Mouse (Mus musculus): ENCODE data around the gene Cant1. TPM values are rescaled to one million over a fixed set of nuclear protein-coding genes. Genes with fewer than 3 reads are reported as not detected.

The Cant1 gene
- polyA plus RNA-seq (2015; fragmentation: Nextera tagmentation; extraction: Ambion mirVana): 32.3 and 33.9 TPM in 2 replicates

DNA sequence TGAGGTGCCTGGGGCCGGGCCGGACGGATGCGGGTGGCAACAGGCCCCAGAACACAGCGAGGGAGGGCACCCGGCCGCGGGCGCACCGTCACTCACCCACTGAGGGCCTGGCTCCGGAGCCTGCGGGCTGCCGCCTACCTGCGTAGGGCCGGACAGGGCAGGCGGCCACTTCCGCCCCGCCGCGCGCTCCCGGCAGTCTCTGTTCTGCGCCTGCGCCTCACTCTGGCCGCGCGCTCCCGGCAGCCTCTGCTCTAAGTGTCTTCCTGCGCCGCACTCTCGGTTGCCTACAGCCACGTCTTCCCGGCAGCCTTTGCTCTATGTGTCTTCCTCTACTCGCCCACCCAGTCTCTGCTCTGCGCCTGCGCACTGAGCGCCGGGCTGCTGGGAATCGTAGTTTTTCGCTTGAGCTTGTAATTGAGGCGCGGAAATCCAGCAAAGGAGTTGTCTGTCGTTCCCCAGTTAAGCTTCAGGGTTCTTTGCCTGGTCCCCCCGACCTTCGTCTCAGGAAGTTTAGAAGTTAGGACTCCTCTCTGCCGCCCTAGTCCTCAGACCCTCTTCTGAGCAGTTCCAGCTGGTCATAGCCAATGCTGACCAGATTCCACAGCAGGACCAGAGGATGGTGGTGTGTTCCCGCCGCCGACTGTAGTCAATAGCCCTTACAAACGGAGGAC lies at the start of gene Cant1:
Cant1 (minus strand) TSS at position 253 of the 671 bp plus-strand sequence.
- peaks cover 17% of the 10 kb centered on the region for H3K4me1 ChIP-seq (replicated peaks; ENCODE audit: control insufficient read depth, insufficient read depth)
- TF ChIP-seq CTCF (IDR thresholded peaks at IDR 0.05; ENCODE audit: low read depth) (no peak; the same call in 1 of the 2 replicates), EP300 (optimal IDR thresholded peaks at IDR 0.05) (no peak)
- no peaks in the 10 kb centered on the region for H3K27me3 ChIP-seq (ENCODE audit: control insufficient read depth, insufficient read depth, low read length)
- ATAC-seq (ENCODE audit: low FRiP score, low TSS enrichment): peak; percentile 91
- peak; percentile 98 for DNase-seq (ENCODE audit: low spot score)
- under 1% methylated on average over 47 of the region's 50 CpGs for WGBS
- H3K27ac ChIP-seq (replicated peaks): peak within 1 kb of the TSS; percentile 94
- peak within 1 kb of the TSS; percentile 87 for H3K4me3 ChIP-seq (ENCODE audit: low read depth, low read length)
- peak within 1 kb of the TSS; percentile 97 for H3K9ac ChIP-seq (ENCODE audit: low read length)
- peaks cover 4% of the 10 kb centered on the region; the same call in 1 of the 2 replicates for H3K36me3 ChIP-seq (ENCODE audit: control insufficient read depth, insufficient read depth, low read length)
- H3K9me3 ChIP-seq (ENCODE audit: control insufficient read depth, low read length): no peaks in the 10 kb centered on the region
- peak within 1 kb of the TSS; percentile 89 for H3K4me2 ChIP-seq (replicated peaks; ENCODE audit: low read depth)

DNA sequence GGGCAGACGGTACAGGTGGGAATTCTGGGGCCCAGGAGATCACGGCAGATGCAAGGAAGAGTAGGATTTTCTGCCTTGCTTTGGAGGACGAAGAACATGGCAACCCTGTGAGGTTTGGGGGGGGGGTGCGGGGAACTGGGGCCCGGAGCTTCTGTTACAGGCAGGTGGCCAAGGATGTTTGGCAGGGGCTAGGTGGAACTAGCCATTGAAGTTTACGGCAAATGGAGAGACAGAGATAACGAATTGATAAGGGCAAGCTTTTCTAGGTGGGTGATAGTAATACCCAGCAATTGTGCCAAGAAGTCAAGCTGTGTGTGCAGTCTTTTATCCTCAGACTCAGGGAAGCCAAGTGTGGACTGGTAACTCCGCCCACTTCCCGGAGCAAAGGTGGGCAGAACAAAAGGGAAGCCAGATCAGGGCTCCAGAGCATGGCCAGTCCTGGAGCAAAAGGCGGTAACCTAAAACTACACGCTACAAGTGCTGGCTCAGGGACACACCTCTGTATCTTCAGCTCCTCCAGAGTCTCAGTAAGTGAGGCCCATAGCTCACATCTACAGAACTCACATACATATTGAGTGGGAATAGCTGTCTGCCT lies 48.7 kb upstream of the Cant1 start:
- Histone ChIP-seq H3K27me3 (ENCODE audit: control insufficient read depth, insufficient read depth, low read length) (no peaks in the 10 kb centered on the region), H3K9me3 (ENCODE audit: control insufficient read depth, low read length) (no peaks in the 10 kb centered on the region), H3K4me3 (ENCODE audit: low read depth, low read length) (no peak overlapping the region), H3K4me1 (replicated peaks; ENCODE audit: control insufficient read depth, insufficient read depth) (peaks cover 3% of the 10 kb centered on the region; the same call in 1 of the 2 replicates), H3K36me3 (ENCODE audit: control insufficient read depth, insufficient read depth, low read length) (no peaks in the 10 kb centered on the region), H3K27ac (replicated peaks) (peak overlapping the region; percentile 61), H3K9ac (ENCODE audit: low read length) (no peak overlapping the region), H3K4me2 (replicated peaks; ENCODE audit: low read depth) (no peak overlapping the region)
- peak; percentile 70 for ATAC-seq (ENCODE audit: low FRiP score, low TSS enrichment)
- DNase-seq (ENCODE audit: low spot score): peak; percentile 84
- 57% methylated on average over 11 of the region's 11 CpGs for WGBS
- no peak for TF ChIP-seq EP300 (optimal IDR thresholded peaks at IDR 0.05)
- no peak for TF ChIP-seq CTCF (IDR thresholded peaks at IDR 0.05; ENCODE audit: low read depth)

DNA sequence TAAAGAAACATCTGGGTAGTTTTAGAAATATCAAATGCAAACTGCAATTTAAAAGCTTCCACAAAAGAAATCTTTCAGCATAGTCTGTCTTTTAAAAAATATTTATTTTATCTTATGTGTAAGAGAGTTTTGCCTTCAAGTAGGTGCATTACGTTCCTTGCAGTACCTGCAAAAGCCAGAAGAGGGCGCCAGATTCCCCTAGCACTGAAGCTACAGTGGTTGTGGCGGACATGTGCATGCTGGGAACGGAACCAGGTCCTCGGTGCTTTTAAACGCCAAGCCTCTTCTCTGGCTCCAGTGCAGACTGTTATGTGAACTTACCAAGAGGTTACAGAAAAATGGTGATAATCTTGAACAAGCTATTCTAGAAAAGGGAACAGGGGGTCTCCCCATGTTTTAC lies 41.4 kb upstream of the Cant1 start:
- TF ChIP-seq CTCF (IDR thresholded peaks at IDR 0.05; ENCODE audit: low read depth) (peak; percentile 76), EP300 (optimal IDR thresholded peaks at IDR 0.05) (no peak)
- Histone ChIP-seq H3K4me2 (replicated peaks; ENCODE audit: low read depth) (no peak overlapping the region), H3K36me3 (ENCODE audit: control insufficient read depth, insufficient read depth, low read length) (no peaks in the 10 kb centered on the region), H3K9ac (ENCODE audit: low read length) (no peak overlapping the region), H3K27ac (replicated peaks) (no peak overlapping the region), H3K4me3 (ENCODE audit: low read depth, low read length) (no peak overlapping the region), H3K27me3 (ENCODE audit: control insufficient read depth, insufficient read depth, low read length) (no peaks in the 10 kb centered on the region), H3K4me1 (replicated peaks; ENCODE audit: control insufficient read depth, insufficient read depth) (no peaks in the 10 kb centered on the region; the same call in 1 of the 2 replicates), H3K9me3 (ENCODE audit: control insufficient read depth, low read length) (no peaks in the 10 kb centered on the region)
- ATAC-seq (ENCODE audit: low FRiP score, low TSS enrichment) (no peak), DNase-seq (ENCODE audit: low spot score) (no peak)
- 68% methylated on average over 6 of the region's 6 CpGs for WGBS

DNA sequence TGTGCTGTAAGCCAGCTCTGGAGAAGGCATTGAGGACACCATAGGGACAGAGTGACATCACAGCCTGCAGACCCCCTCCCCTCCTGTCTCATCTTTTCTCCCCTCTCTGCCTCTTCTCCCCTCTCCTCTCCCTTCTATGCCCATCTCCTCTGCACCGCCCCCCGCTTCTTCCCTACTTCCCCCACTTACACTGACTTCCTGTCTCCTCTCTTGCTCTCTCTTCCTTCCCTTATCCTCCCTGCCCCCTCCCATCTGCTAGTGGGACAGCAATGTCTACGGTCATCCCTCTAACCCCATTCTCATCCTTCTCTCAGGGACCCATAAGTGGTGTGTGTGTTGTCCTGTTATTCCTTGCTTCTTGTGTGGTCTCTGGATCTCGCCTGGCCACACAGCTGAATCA lies 40.6 kb upstream of the Cant1 start:
- no peak overlapping the region for H3K9ac ChIP-seq (ENCODE audit: low read length)
- no peaks in the 10 kb centered on the region; the same call in 1 of the 2 replicates for H3K4me1 ChIP-seq (replicated peaks; ENCODE audit: control insufficient read depth, insufficient read depth)
- TF ChIP-seq CTCF (IDR thresholded peaks at IDR 0.05; ENCODE audit: low read depth) (no peak), EP300 (optimal IDR thresholded peaks at IDR 0.05) (no peak)
- no peak for ATAC-seq (ENCODE audit: low FRiP score, low TSS enrichment)
- H3K36me3 ChIP-seq (ENCODE audit: control insufficient read depth, insufficient read depth, low read length): no peaks in the 10 kb centered on the region
- no peaks in the 10 kb centered on the region for H3K27me3 ChIP-seq (ENCODE audit: control insufficient read depth, insufficient read depth, low read length)
- H3K9me3 ChIP-seq (ENCODE audit: control insufficient read depth, low read length): no peaks in the 10 kb centered on the region
- H3K4me3 ChIP-seq (ENCODE audit: low read depth, low read length): no peak overlapping the region
- H3K4me2 ChIP-seq (replicated peaks; ENCODE audit: low read depth): no peak overlapping the region
- peak overlapping the region; percentile 13; the same call in 1 of the 2 replicates for H3K27ac ChIP-seq (replicated peaks)
- WGBS: 59% methylated on average over 3 of the region's 4 CpGs
- DNase-seq (ENCODE audit: low spot score): no peak

DNA sequence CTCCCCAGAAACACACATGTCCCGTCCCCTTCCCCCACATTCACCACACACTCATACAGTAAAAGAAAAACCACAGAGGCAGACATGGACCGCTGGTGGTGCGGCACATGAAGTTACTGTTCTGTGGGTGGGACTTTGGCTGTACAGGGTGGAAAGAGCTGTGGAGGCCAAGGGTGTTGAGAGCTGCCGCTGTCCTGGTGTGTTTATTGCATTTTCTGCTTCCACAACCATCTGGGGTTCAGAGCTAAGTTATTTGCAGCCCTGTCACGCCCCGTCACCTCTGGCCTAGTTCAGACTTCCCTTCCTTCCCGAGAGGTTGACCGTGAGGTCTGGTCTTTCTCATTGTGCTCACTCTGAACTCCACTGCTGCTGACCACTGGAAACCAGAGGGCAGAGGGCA lies 40.2 kb upstream of the Cant1 start:
- Histone ChIP-seq H3K4me1 (replicated peaks; ENCODE audit: control insufficient read depth, insufficient read depth) (no peaks in the 10 kb centered on the region; the same call in 1 of the 2 replicates), H3K27ac (replicated peaks) (peak overlapping the region; percentile 13; the same call in 1 of the 2 replicates), H3K9ac (ENCODE audit: low read length) (no peak overlapping the region), H3K9me3 (ENCODE audit: control insufficient read depth, low read length) (no peaks in the 10 kb centered on the region), H3K4me3 (ENCODE audit: low read depth, low read length) (no peak overlapping the region), H3K27me3 (ENCODE audit: control insufficient read depth, insufficient read depth, low read length) (no peaks in the 10 kb centered on the region), H3K36me3 (ENCODE audit: control insufficient read depth, insufficient read depth, low read length) (no peaks in the 10 kb centered on the region), H3K4me2 (replicated peaks; ENCODE audit: low read depth) (no peak overlapping the region)
- 36% methylated on average over 8 of the region's 8 CpGs for WGBS
- peak; percentile 65 for DNase-seq (ENCODE audit: low spot score)
- peak; percentile 55 for ATAC-seq (ENCODE audit: low FRiP score, low TSS enrichment)
- TF ChIP-seq EP300 (optimal IDR thresholded peaks at IDR 0.05) (no peak), CTCF (IDR thresholded peaks at IDR 0.05; ENCODE audit: low read depth) (no peak)

DNA sequence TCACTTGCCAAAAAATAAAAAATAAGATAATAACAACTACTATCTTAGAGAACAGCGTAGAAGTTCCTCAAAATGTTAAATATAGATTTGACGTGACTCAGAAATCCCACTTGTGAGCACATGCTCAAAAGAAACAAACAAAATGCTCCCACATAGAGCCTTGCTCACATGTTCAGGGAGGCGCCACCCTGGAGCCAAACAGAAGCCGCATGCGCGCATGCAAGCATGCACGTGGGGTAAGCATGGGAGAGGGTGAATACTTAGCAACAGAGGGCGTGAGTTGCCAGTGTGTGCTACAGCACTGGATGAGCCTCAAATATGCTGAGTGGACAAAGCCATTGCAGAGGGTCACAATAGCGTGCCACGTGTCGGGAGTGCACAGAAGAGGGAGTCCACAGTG lies 38.1 kb upstream of the Cant1 start:
- no peak for DNase-seq (ENCODE audit: low spot score)
- Histone ChIP-seq H3K4me2 (replicated peaks; ENCODE audit: low read depth) (no peak overlapping the region), H3K36me3 (ENCODE audit: control insufficient read depth, insufficient read depth, low read length) (no peaks in the 10 kb centered on the region), H3K9ac (ENCODE audit: low read length) (no peak overlapping the region), H3K4me3 (ENCODE audit: low read depth, low read length) (no peak overlapping the region), H3K27ac (replicated peaks) (no peak overlapping the region), H3K27me3 (ENCODE audit: control insufficient read depth, insufficient read depth, low read length) (no peaks in the 10 kb centered on the region), H3K9me3 (ENCODE audit: control insufficient read depth, low read length) (no peaks in the 10 kb centered on the region), H3K4me1 (replicated peaks; ENCODE audit: control insufficient read depth, insufficient read depth) (no peaks in the 10 kb centered on the region; the same call in 1 of the 2 replicates)
- TF ChIP-seq CTCF (IDR thresholded peaks at IDR 0.05; ENCODE audit: low read depth) (no peak), EP300 (optimal IDR thresholded peaks at IDR 0.05) (no peak)
- 65% methylated on average over 11 of the region's 11 CpGs for WGBS
- peak; percentile 49 for ATAC-seq (ENCODE audit: low FRiP score, low TSS enrichment)
